ENCODE assay signal across 8 mouse cellular contexts in the genomic region with DNA sequence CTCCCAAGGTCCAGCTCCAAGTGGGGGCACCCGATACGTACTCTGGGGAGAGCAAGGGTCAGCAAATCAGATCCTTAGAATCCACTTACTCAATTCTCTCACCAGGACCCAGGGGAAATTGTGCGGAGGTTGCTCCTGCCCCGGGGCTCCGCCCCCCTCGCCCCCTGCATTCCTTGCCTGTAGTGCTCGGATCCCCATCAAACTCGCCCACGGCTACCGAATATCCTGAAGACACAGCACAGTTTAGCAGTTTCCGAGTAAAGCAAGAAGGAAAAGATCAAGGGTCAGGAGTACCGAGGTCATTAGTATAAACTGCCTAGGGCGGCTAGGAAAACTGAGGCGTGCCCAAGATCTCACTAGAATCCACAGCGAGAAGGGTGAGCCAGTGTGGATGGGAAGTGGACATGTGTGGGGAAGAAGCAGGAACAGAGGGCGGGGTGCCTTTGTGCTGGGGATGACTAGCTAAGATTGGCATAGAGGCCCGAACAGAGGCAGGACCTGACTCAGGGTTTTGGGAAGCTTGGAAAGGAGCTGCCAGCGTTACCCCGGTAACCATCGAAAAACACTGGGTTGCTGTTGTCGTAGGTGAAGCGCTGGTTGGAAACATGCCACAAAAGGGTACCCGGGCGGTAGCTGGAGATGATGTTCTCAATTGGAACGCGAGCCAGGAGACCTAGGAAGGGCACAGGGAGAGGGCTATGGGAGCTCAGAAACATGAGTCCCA. TPM values are rescaled to one million over a fixed set of nuclear protein-coding genes. Genes with fewer than 3 reads are reported as not detected.
DNase-seq lines count a peak whose midpoint lies in the region; ATAC-seq and TF ChIP-seq lines count a peak whose summit lies in the region.

No protein-coding gene starts in this region.

- 0 out of 2 replicates have a peak overlapping the region, but pooled peaks have one; percentile 1 for H3K4me2 ChIP-seq in hindbrain, embryonic 11.5 days (replicated peaks; ENCODE audit: low read depth, low read length)

- H3K36me3 ChIP-seq in E14TG2a.4 (ENCODE audit: insufficient read depth, low read length): no peaks in the 10 kb centered on the region
- H3K36me3 ChIP-seq in hindbrain, embryonic 11.5 days (ENCODE audit: control insufficient read depth, insufficient read depth, low read length): no peaks in the 10 kb centered on the region

- TF ChIP-seq CTCF in E14TG2a.4 (conservative IDR thresholded peaks at IDR 0.05; ENCODE audit: low read length): no peak

- peak; percentile 83 to 84 for DNase-seq in adrenal gland, postnatal 36 days
- peak; percentile 68 to 69 for DNase-seq in frontal cortex, postnatal 36 days (ENCODE audit: low spot score in 2 of 2)
- DNase-seq in hindbrain, embryonic 11.5 days (ENCODE audit: low spot score): peak; percentile 54
- peak; percentile 58 to 61 for DNase-seq in layer of hippocampus, postnatal 10 days (ENCODE audit: low spot score in 2 of 2)
- DNase-seq in lung, postnatal 10 days: peak; percentile 76
- DNase-seq in right cerebral cortex, postnatal 4 days: peak; percentile 53

- ATAC-seq in hindbrain, embryonic 11.5 days (ENCODE audit: low FRiP score): peak; percentile 14; the same call in 1 of the 2 replicates
- ATAC-seq in erythroid progenitor cell, adult 5-6 weeks (replicated peaks; ENCODE audit: low FRiP score, poor library complexity, severe bottlenecking): no peak

- H3K4me1 ChIP-seq in E14TG2a.4 (replicated peaks; ENCODE audit: low read depth, low read length): peaks cover 32% of the 10 kb centered on the region
- peaks cover 4% of the 10 kb centered on the region for H3K4me1 ChIP-seq in hindbrain, embryonic 11.5 days (replicated peaks; ENCODE audit: control insufficient read depth, insufficient read depth, low read length)

- whole genome bisulfite sequencing in hindbrain, embryonic 11.5 days: 8% methylated on average over 26 of the region's 26 CpGs

- no peak overlapping the region for H3K9ac ChIP-seq in hindbrain, embryonic 11.5 days (ENCODE audit: low read depth, low read length)

- H3K4me3 ChIP-seq in E14TG2a.4 (replicated peaks; ENCODE audit: low read length): peak overlapping the region; percentile 45
- H3K4me3 ChIP-seq in hindbrain, embryonic 11.5 days (ENCODE audit: low read depth, low read length): no peak overlapping the region

- H3K27ac ChIP-seq in hindbrain, embryonic 11.5 days (ENCODE audit: low read depth, low read length): no peak overlapping the region

- H3K27me3 ChIP-seq in E14TG2a.4 (ENCODE audit: insufficient read depth, low read length): peaks cover 71% of the 10 kb centered on the region
- H3K27me3 ChIP-seq in hindbrain, embryonic 11.5 days (ENCODE audit: control insufficient read depth, insufficient read depth, low read length): 0 out of 2 replicates have a peak, but pooled peaks cover 5% of the 10 kb centered on the region

- H3K9me3 ChIP-seq in E14TG2a.4 (ENCODE audit: low read length): no peaks in the 10 kb centered on the region
- no peaks in the 10 kb centered on the region for H3K9me3 ChIP-seq in hindbrain, embryonic 11.5 days (ENCODE audit: control insufficient read depth, low read length)

RNA-seq across cellular contexts. Expression of a gene that starts 4.0 kb away (rescaled TPM):
- total RNA-seq in adrenal gland, postnatal 36 days (2021): 1 to 10 TPM; 3.0 to 4.6 TPM
- 3.9 and 5.5 TPM in 2 replicates for polyA plus RNA-seq in hindbrain, embryonic 11.5 days (2014; fragmentation: Nextera tagmentation; extraction: Ambion mirVana)
- 1 to 10 TPM; 3.6 to 3.7 TPM for total RNA-seq in layer of hippocampus, postnatal 10 days (2021)
- 4.2 and 15.9 TPM in 2 replicates for total RNA-seq in erythroid progenitor cell, adult 5-6 weeks (2015; ENCODE audit: low replicate concordance)
- total RNA-seq in erythroid progenitor cell, adult 5-6 weeks (2017; ENCODE audit: low replicate concordance): 20.4 and 34.3 TPM in 2 replicates

RNA-seq across cellular contexts. Expression of a gene that starts 18.4 kb away (rescaled TPM):
- 1 to 10 TPM; 5.8 to 6.1 TPM for total RNA-seq in adrenal gland, postnatal 36 days (2021)
- 10.7 and 11.7 TPM in 2 replicates for polyA plus RNA-seq in hindbrain, embryonic 11.5 days (2014; fragmentation: Nextera tagmentation; extraction: Ambion mirVana)
- total RNA-seq in layer of hippocampus, postnatal 10 days (2021): 100 to 1,000 TPM; 115 TPM
- not detected in 2 replicates for total RNA-seq in erythroid progenitor cell, adult 5-6 weeks (2015; ENCODE audit: low replicate concordance)
- not detected in 2 replicates for total RNA-seq in erythroid progenitor cell, adult 5-6 weeks (2017; ENCODE audit: low replicate concordance)

RNA-seq across cellular contexts. Expression of a gene that starts 35.8 kb away (rescaled TPM):
- 100 to 1,000 TPM; 181 to 214 TPM for total RNA-seq in adrenal gland, postnatal 36 days (2021)
- 43.3 and 47.2 TPM in 2 replicates for polyA plus RNA-seq in hindbrain, embryonic 11.5 days (2014; fragmentation: Nextera tagmentation; extraction: Ambion mirVana)
- total RNA-seq in layer of hippocampus, postnatal 10 days (2021): 10 to 100 TPM; 81.8 to 83.7 TPM
- total RNA-seq in erythroid progenitor cell, adult 5-6 weeks (2015; ENCODE audit: low replicate concordance): 90.1 and 125 TPM in 2 replicates
- total RNA-seq in erythroid progenitor cell, adult 5-6 weeks (2017; ENCODE audit: low replicate concordance): 38.5 and 49.9 TPM in 2 replicates

RNA-seq across cellular contexts. Expression of a gene that starts 58.1 kb away (rescaled TPM):
- 100 to 1,000 TPM; 453 to 470 TPM for total RNA-seq in adrenal gland, postnatal 36 days (2021)
- polyA plus RNA-seq in hindbrain, embryonic 11.5 days (2014; fragmentation: Nextera tagmentation; extraction: Ambion mirVana): 152 and 166 TPM in 2 replicates
- total RNA-seq in layer of hippocampus, postnatal 10 days (2021): 10 to 100 TPM; 74.8 to 80.1 TPM
- 211 and 271 TPM in 2 replicates for total RNA-seq in erythroid progenitor cell, adult 5-6 weeks (2015; ENCODE audit: low replicate concordance)
- 78.9 and 80.8 TPM in 2 replicates for total RNA-seq in erythroid progenitor cell, adult 5-6 weeks (2017; ENCODE audit: low replicate concordance)

Comparison
In these comparisons a context has a peak if more than half of its experiments do, and no peak if none do; other contexts are left out.
1. RNA of a gene that starts 18.4 kb away (total RNA-seq): 115 TPM in layer of hippocampus, postnatal 10 days; 5.8 to 6.1 TPM in adrenal gland, postnatal 36 days and not detected in erythroid progenitor cell, adult 5-6 weeks; every median in the first group is over 10 times any median in the second.
2. Peak in every context shown above with its lines, with median percentiles within 50 percentile points of each other: DNase-seq.